In the genomic region with DNA sequence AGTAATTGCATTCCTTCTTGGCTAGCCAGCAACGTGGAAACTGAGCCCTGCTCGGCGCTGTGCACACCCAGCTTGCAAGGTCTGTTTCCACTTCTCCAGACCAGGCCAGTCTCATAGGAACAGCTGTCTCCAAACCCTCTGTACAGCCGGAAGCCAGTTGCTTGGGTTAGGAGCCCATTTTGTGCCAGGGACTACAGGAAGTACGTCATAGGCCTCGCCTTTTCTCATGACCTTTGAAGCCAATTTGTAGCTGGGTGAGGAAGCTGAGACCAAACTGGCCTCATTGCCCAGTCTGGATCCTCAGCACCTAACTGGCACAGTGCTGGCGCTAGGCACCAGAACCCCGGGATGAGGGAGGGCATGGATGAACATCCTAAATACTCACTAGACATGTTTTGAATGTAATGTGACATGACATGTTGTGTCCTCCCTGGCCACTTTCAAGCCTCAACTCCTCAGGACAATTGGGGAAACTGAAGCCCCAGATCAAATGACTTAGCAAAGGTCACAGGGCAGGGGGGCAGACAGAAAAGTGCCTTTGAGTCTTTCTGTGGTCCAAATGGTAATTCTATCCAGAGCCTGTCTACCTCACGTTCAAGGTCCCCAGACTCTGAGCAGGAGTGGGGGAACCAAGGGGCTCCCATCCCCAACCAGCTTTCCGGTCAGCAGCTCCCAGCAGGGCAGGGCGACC, we compare ENCODE assay signal across 8 mouse cellular contexts.
A peak's percentile ranks its signal among the peaks of the same experiment; 100 is the strongest.
DNase-seq lines count a peak whose midpoint lies in the region; ATAC-seq and TF ChIP-seq lines count a peak whose summit lies in the region.

No protein-coding gene starts in this region.

- no peaks in the 10 kb centered on the region for H3K79me3 ChIP-seq in C2C12 (ENCODE audit: low read depth)

- H3K4me2 ChIP-seq in forebrain, embryonic 12.5 days = peak overlapping the region; percentile 74

- peak overlapping the region; percentile 50 for H3K9ac ChIP-seq in forebrain, embryonic 12.5 days

- 37% methylated on average over 11 of the region's 11 CpGs for WGBS in forebrain, embryonic 12.5 days
- WGBS in large intestine, adult 2 months = 11% methylated on average over 11 of the region's 11 CpGs
- 30% methylated on average over 11 of the region's 11 CpGs for WGBS in midbrain, embryonic 10.5 days

- peaks cover 14% of the 10 kb centered on the region for H3K4me1 ChIP-seq in forebrain, embryonic 12.5 days
- H3K4me1 ChIP-seq in midbrain, embryonic 10.5 days = peaks cover 26% of the 10 kb centered on the region

- H3K36me3 ChIP-seq in C2C12 (ENCODE audit: control insufficient read depth, insufficient read depth) = no peaks in the 10 kb centered on the region
- H3K36me3 ChIP-seq in forebrain, embryonic 12.5 days (replicated peaks) = no peaks in the 10 kb centered on the region
- no peaks in the 10 kb centered on the region for H3K36me3 ChIP-seq in midbrain, embryonic 10.5 days

- H3K4me3 ChIP-seq in C2C12 (ENCODE audit: insufficient read depth, poor library complexity, severe bottlenecking) = no peak overlapping the region
- H3K4me3 ChIP-seq in forebrain, embryonic 12.5 days (replicated peaks) = peak overlapping the region; percentile 42
- peak overlapping the region; percentile 57 for H3K4me3 ChIP-seq in midbrain, embryonic 10.5 days

- peak; percentile 41 for DNase-seq in T-cell, adult 2 months (ENCODE audit: low spot score)
- peak; percentile 74 for DNase-seq in heart, postnatal 25 days (ENCODE audit: low spot score)
- DNase-seq in large intestine, adult 2 months (ENCODE audit: low read depth, low spot score) = peak; percentile 94
- no peak for DNase-seq in midbrain, embryonic 10.5 days (ENCODE audit: low spot score)
- DNase-seq in testis, postnatal 14 days (ENCODE audit: low spot score) = peak; percentile 16
- no peak for DNase-seq in layer of hippocampus, postnatal 25 days (ENCODE audit: extremely low spot score in 1 of 2, low spot score in 1 of 2)

- H3K27me3 ChIP-seq in C2C12 (ENCODE audit: control insufficient read depth, insufficient read depth, insufficient read length) = no peaks in the 10 kb centered on the region
- H3K27me3 ChIP-seq in forebrain, embryonic 12.5 days = 0 out of 2 replicates have a peak, but pooled peaks cover 2% of the 10 kb centered on the region
- H3K27me3 ChIP-seq in midbrain, embryonic 10.5 days (ENCODE audit: low read depth, poor library complexity, severe bottlenecking) = 0 out of 2 replicates have a peak, but pooled peaks cover 4% of the 10 kb centered on the region

- TF ChIP-seq CTCF in C2C12 (IDR thresholded peaks at IDR 0.05; ENCODE audit: control insufficient read depth, insufficient read depth, insufficient read length) = no peak

- no peaks in the 10 kb centered on the region for H3K9me3 ChIP-seq in forebrain, embryonic 12.5 days
- no peaks in the 10 kb centered on the region for H3K9me3 ChIP-seq in midbrain, embryonic 10.5 days (replicated peaks)

- peak; percentile 27 for ATAC-seq in forebrain, embryonic 12.5 days (ENCODE audit: low FRiP score)

- intact Hi-C loops in heart, postnatal 25 days (cut with DNase I) = loop anchor here (1.0 to 5.0 kb wide), 4 partner anchors 38 to 148 kb away; no protein-coding TSS in a partner anchor

- no peaks in the 10 kb centered on the region for H3K79me2 ChIP-seq in C2C12 (ENCODE audit: control insufficient read depth, insufficient read depth)

- H3ac ChIP-seq in C2C12 (ENCODE audit: control insufficient read depth, insufficient read length, low read depth) = no peak overlapping the region

- H3K27ac ChIP-seq in forebrain, embryonic 12.5 days = no peak overlapping the region
- peak overlapping the region; percentile 81 for H3K27ac ChIP-seq in midbrain, embryonic 10.5 days (replicated peaks)

TF ChIP-seq in C2C12, 6 proteins besides CTCF, POLR2A, EP300 and RAD21:
- TF ChIP-seq MAX (IDR thresholded peaks at IDR 0.05) = no peak
- no peak for TF ChIP-seq FOSL1 (IDR thresholded peaks at IDR 0.05; ENCODE audit: insufficient read depth, low read length, poor library complexity, severe bottlenecking)
- TF ChIP-seq MYOD1 (IDR thresholded peaks at IDR 0.05; ENCODE audit: control insufficient read depth, insufficient read length, low read depth) = peak; percentile 57
TF ChIP-seq in C2C12: peak in this region for 1.

Comparison
In these comparisons a context has a peak if more than half of its experiments do, and no peak if none do; other contexts are left out.
1. DNase-seq: peak in T-cell, adult 2 months (single experiment), heart, postnatal 25 days (single experiment), large intestine, adult 2 months (single experiment) and testis, postnatal 14 days (single experiment); none in midbrain, embryonic 10.5 days (single experiment) and layer of hippocampus, postnatal 25 days (0 of 2).